Comparison of ENCODE assay signal across 8 mouse cellular contexts in the genomic region with DNA sequence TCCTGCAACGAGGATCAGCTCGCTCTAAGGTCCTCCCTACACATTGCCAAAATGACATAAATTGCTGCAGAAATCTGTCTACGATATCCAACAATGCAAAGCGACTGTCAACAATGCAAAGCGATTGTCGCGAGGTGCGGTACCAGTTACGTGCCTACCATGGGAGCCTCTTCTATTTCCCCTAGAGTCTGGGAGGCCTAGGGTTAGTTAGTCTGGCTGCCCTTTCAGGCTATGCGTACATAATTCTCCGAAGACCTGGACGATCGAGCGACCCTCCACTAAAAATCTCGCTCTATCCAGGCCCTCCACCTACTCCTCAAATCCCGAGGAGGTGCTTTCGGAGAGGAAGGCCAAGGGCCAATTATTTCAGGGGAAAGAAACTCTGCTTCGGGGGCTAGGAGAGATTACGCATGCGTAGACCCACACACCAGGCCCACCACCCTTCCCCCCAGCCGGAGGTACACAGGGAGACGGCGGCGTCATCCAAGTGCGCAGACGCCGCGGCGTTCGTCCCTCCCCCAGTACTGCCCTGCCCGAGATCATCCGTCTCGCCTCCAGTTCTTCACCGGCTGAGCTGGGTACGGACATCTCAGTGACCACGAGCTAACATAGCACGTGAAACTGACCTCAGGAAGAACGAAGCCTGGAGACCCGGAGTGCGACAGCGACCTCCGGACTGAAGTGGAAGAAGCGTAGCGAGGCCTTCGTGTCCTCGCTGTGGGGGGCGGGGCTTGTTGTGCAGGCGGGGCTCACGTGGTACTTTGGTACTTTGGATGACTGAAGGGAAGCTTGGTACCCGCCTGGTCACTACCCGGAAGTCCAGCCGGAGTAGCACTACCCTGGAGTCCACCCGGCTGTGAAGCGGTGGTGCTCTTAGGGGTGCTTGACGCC. TPM values are rescaled to one million over a fixed set of nuclear protein-coding genes. Genes with fewer than 3 reads are reported as not detected.
DNase-seq lines count a peak whose midpoint lies in the region; ATAC-seq and TF ChIP-seq lines count a peak whose summit lies in the region.

A gene (minus strand): TSS at position 742 of the 891 bp plus-strand sequence.

- H3K9me3 ChIP-seq in heart, embryonic 11.5 days (replicated peaks; ENCODE audit: control insufficient read depth, low read length), result no peaks in the 10 kb centered on the region
- H3K9me3 ChIP-seq in kidney, embryonic 16.5 days (ENCODE audit: low read length), result no peaks in the 10 kb centered on the region; the same call in 1 of the 2 replicates

- H3ac ChIP-seq in myocyte (ENCODE audit: control insufficient read depth, insufficient read length), result peak within 1 kb of the TSS; percentile 46

- H3K4me3 ChIP-seq in heart, embryonic 11.5 days (ENCODE audit: low read depth, low read length), result peak within 1 kb of the TSS; percentile 57
- H3K4me3 ChIP-seq in kidney, embryonic 16.5 days (ENCODE audit: low read length), result peak within 1 kb of the TSS; percentile 66
- H3K4me3 ChIP-seq in liver, adult 2 months (ENCODE audit: insufficient read depth, low read depth, low read length), result peak within 1 kb of the TSS; percentile 78
- peak within 1 kb of the TSS; percentile 59 for H3K4me3 ChIP-seq in myocyte

- H3K27ac ChIP-seq in heart, embryonic 11.5 days (ENCODE audit: low read depth, low read length), result peak within 1 kb of the TSS; percentile 93
- peak within 1 kb of the TSS; percentile 98 for H3K27ac ChIP-seq in kidney, embryonic 16.5 days (ENCODE audit: low read length)
- H3K27ac ChIP-seq in liver, adult 2 months (replicated peaks; ENCODE audit: insufficient read depth, low read depth, low read length), result peak within 1 kb of the TSS; percentile 90

- H3K36me3 ChIP-seq in heart, embryonic 11.5 days (ENCODE audit: control insufficient read depth, insufficient read depth, low read length), result no peaks in the 10 kb centered on the region
- H3K36me3 ChIP-seq in kidney, embryonic 16.5 days (ENCODE audit: insufficient read depth, low read length), result no peaks in the 10 kb centered on the region
- H3K36me3 ChIP-seq in liver, adult 2 months (ENCODE audit: control insufficient read depth, insufficient read depth, low read length), result no peaks in the 10 kb centered on the region
- no peaks in the 10 kb centered on the region for H3K36me3 ChIP-seq in myocyte (ENCODE audit: control insufficient read depth, insufficient read depth)
- no peaks in the 10 kb centered on the region for H3K36me3 ChIP-seq in splenic B cell, adult 2 months (ENCODE audit: control insufficient read depth, insufficient read depth, low read length, poor library complexity, severe bottlenecking)

- H3K79me2 ChIP-seq in liver, adult 2 months (ENCODE audit: control insufficient read depth, insufficient read depth, low read length), result no peaks in the 10 kb centered on the region; the same call in 1 of the 2 replicates
- peaks cover 4% of the 10 kb centered on the region for H3K79me2 ChIP-seq in myocyte (ENCODE audit: control insufficient read depth, insufficient read depth)

- no peaks in the 10 kb centered on the region for H3K27me3 ChIP-seq in heart, embryonic 11.5 days (ENCODE audit: control insufficient read depth, insufficient read depth, low read length)
- H3K27me3 ChIP-seq in kidney, embryonic 16.5 days (ENCODE audit: insufficient read depth, low read length), result no peaks in the 10 kb centered on the region
- no peaks in the 10 kb centered on the region for H3K27me3 ChIP-seq in liver, adult 2 months (ENCODE audit: control insufficient read depth, insufficient read depth, low read length)
- no peaks in the 10 kb centered on the region for H3K27me3 ChIP-seq in myocyte (ENCODE audit: control insufficient read depth, insufficient read depth, insufficient read length)
- no peaks in the 10 kb centered on the region for H3K27me3 ChIP-seq in splenic B cell, adult 2 months (ENCODE audit: control insufficient read depth, insufficient read depth, low read length, poor library complexity, severe bottlenecking)

- no peak for TF ChIP-seq CTCF in liver, adult 2 months (IDR thresholded peaks at IDR 0.05; ENCODE audit: low read depth, low read length)

- peak within 1 kb of the TSS; percentile 86 for H3K4me2 ChIP-seq in heart, embryonic 11.5 days
- H3K4me2 ChIP-seq in kidney, embryonic 16.5 days (replicated peaks; ENCODE audit: low read depth, low read length), result peak within 1 kb of the TSS; percentile 76
- peak within 1 kb of the TSS; percentile 82 for H3K4me2 ChIP-seq in myocyte (ENCODE audit: low read depth)

- H3K4me1 ChIP-seq in heart, embryonic 11.5 days (ENCODE audit: control insufficient read depth, insufficient read depth, low read length), result peaks cover 14% of the 10 kb centered on the region; the same call in 1 of the 2 replicates
- H3K4me1 ChIP-seq in kidney, embryonic 16.5 days (ENCODE audit: insufficient read depth, low read length), result peaks cover 24% of the 10 kb centered on the region
- peaks cover 22% of the 10 kb centered on the region; the same call in 1 of the 2 replicates for H3K4me1 ChIP-seq in liver, adult 2 months (ENCODE audit: control insufficient read depth, insufficient read depth, low read length)

- ATAC-seq in erythroblast, adult 5-6 weeks (replicated peaks; ENCODE audit: low FRiP score, poor library complexity, severe bottlenecking), result peak; percentile 85
- peak; percentile 93 for ATAC-seq in heart, embryonic 11.5 days (replicated peaks; ENCODE audit: insufficient number of reproducible peaks, low FRiP score, low TSS enrichment)
- peak; percentile 95 for ATAC-seq in kidney, embryonic 16.5 days (ENCODE audit: low FRiP score, low TSS enrichment)

- WGBS in heart, embryonic 11.5 days (ENCODE audit: insufficient replicate concordance), result 4% methylated on average over 55 of the region's 55 CpGs
- 3% methylated on average over 55 of the region's 55 CpGs for WGBS in kidney, embryonic 16.5 days
- under 1% methylated on average over 55 of the region's 55 CpGs for WGBS in liver, adult 2 months

- TF ChIP-seq POLR2A in liver, adult 2 months (IDR thresholded peaks at IDR 0.05; ENCODE audit: extremely low read depth, insufficient read depth, low read length), result peak; percentile 57
- peak; percentile 67 for TF ChIP-seq POLR2A in myocyte (IDR thresholded peaks at IDR 0.05; ENCODE audit: insufficient read length, low read depth)

- DNase-seq in B cell, adult 2 months, result peak; percentile 87 to 88
- peak; percentile 97 for DNase-seq in brain, adult 2 months (ENCODE audit: low read depth, low spot score)
- peak; percentile 90 for DNase-seq in liver, adult 2 months (ENCODE audit: extremely low read depth, low read depth, low spot score)
- DNase-seq in splenic B cell, adult 2 months (ENCODE audit: low read depth, low spot score), result peak; percentile 85

- H3K9ac ChIP-seq in heart, embryonic 11.5 days (ENCODE audit: low read depth, low read length), result peak within 1 kb of the TSS; percentile 84
- H3K9ac ChIP-seq in kidney, embryonic 16.5 days (replicated peaks; ENCODE audit: low read length), result peak within 1 kb of the TSS; percentile 82
- H3K9ac ChIP-seq in liver, adult 2 months (ENCODE audit: low read depth, low read length), result peak within 1 kb of the TSS; percentile 83

TF ChIP-seq in myocyte, 11 proteins besides CTCF, POLR2A, EP300 and RAD21:
- peak in 1 of 3 experiments; percentile 6 for TF ChIP-seq MYOD1 (IDR thresholded peaks at IDR 0.05; ENCODE audit: control insufficient read depth in 1 of 3, insufficient read length in 2 of 3, low read depth in 2 of 3)
- no peak for TF ChIP-seq SRF (IDR thresholded peaks at IDR 0.05; ENCODE audit: control insufficient read depth, insufficient read length, low read depth)
- no peak for TF ChIP-seq CEBPB (IDR thresholded peaks at IDR 0.05; ENCODE audit: insufficient read depth, poor library complexity, severe bottlenecking)
- no peak for TF ChIP-seq REST (IDR thresholded peaks at IDR 0.05; ENCODE audit: insufficient read depth, insufficient read length)
- TF ChIP-seq MYOG (IDR thresholded peaks at IDR 0.05; ENCODE audit: control insufficient read depth in 1 of 3, insufficient read depth in 1 of 3, insufficient read length in 2 of 3, low read depth in 2 of 3), result peak in 1 of 3 experiments; percentile 29
- TF ChIP-seq TCF12 (IDR thresholded peaks at IDR 0.05; ENCODE audit: insufficient read depth, poor library complexity, severe bottlenecking), result no peak
- peak; percentile 4 for TF ChIP-seq MAX (IDR thresholded peaks at IDR 0.05; ENCODE audit: low read depth)
- peak; percentile 86 for TF ChIP-seq USF1 (IDR thresholded peaks at IDR 0.05; ENCODE audit: low read depth)
- peak; percentile 83 for TF ChIP-seq POLR2AphosphoS2 (IDR thresholded peaks at IDR 0.05; ENCODE audit: insufficient read length, low read depth)
- TF ChIP-seq TCF3 (IDR thresholded peaks at IDR 0.05; ENCODE audit: insufficient read length, low read depth), result no peak
TF ChIP-seq in myocyte: peak in this region for 5.

RNA-seq across cellular contexts. Expression of the gene that starts here (rescaled TPM):
- 11.9 and 13.8 TPM in 2 replicates for total RNA-seq in erythroblast, adult 5-6 weeks (2015; ENCODE audit: low replicate concordance)
- 15.1 and 15.7 TPM in 2 replicates for total RNA-seq in erythroblast, adult 5-6 weeks (2017; ENCODE audit: low replicate concordance)
- 95.3 and 103 TPM in 2 replicates for polyA plus RNA-seq in heart, embryonic 11.5 days (2014; fragmentation: Nextera tagmentation; extraction: Ambion mirVana)
- polyA plus RNA-seq in kidney, embryonic 16.5 days (2015; fragmentation: Nextera tagmentation; extraction: Ambion mirVana), result 141 and 155 TPM in 2 replicates
- total RNA-seq in liver, adult 2 months (2014; rRNA removed), result 106 and 108 TPM in 2 replicates
- polyA plus RNA-seq in liver, adult 2 months (2012; rRNA removed), result 134 and 136 TPM in 2 replicates
- polyA plus RNA-seq in myocyte (2012; fragmentation: generic; extraction: Trizol), result 276 TPM

Comparison
In these comparisons a context has a peak if more than half of its experiments do, and no peak if none do; other contexts are left out.
1. Peak in every context shown above with its lines: DNase-seq, ATAC-seq, H3K4me3 ChIP-seq and H3K27ac ChIP-seq.